Mouse (Mus musculus): Measurements from ENCODE around the gene Cox15.

Gene Cox15

GRCm38 (mm10) chr19:43752489-43753225 lies at the start of gene Cox15, which contains the start of gene Cutc:
Cox15 (minus strand) TSS chr19:43753000.
Cutc (plus strand) TSS chr19:43752996.
- peak; percentile 98 for DNase-seq (ENCODE audit: inconsistent ontology term)

- no peak for DNase-seq (ENCODE audit: inconsistent ontology term)
These were observed 48.7 kb upstream of the Cox15 start for GRCm38 (mm10) chr19:43801427-43802051.

GRCm38 (mm10) chr19:43797216-43797615 lies 44.4 kb upstream of the Cox15 start:
- no peak for DNase-seq (ENCODE audit: inconsistent ontology term)

- no peak for DNase-seq (ENCODE audit: inconsistent ontology term)
These were observed 42.7 kb upstream of the Cox15 start for GRCm38 (mm10) chr19:43795511-43795910.

- DNase-seq (ENCODE audit: inconsistent ontology term): no peak
These were observed 41.2 kb upstream of the Cox15 start for GRCm38 (mm10) chr19:43793951-43794350.

- DNase-seq (ENCODE audit: inconsistent ontology term): no peak
These were observed 39.7 kb upstream of the Cox15 start for GRCm38 (mm10) chr19:43792537-43792936.

GRCm38 (mm10) chr19:43789817-43790216 lies 37.0 kb upstream of the Cox15 start:
- no peak for DNase-seq (ENCODE audit: inconsistent ontology term)

GRCm38 (mm10) chr19:43786249-43787026 lies 33.6 kb upstream of the Cox15 start:
- DNase-seq (ENCODE audit: inconsistent ontology term): no peak

GRCm38 (mm10) chr19:43784761-43785160 lies 32.0 kb upstream of the Cox15 start:
- no peak for DNase-seq (ENCODE audit: inconsistent ontology term)

- DNase-seq (ENCODE audit: inconsistent ontology term): no peak
These were observed 29.2 kb upstream of the Cox15 start, which contains the start of gene Abcc2 for GRCm38 (mm10) chr19:43781980-43782379. Abcc2 (plus strand) TSS chr19:43782192.

GRCm38 (mm10) chr19:43780391-43780790 lies 27.6 kb upstream of the Cox15 start:
- no peak for DNase-seq (ENCODE audit: inconsistent ontology term)

GRCm38 (mm10) chr19:43777308-43777707 lies 24.5 kb upstream of the Cox15 start:
- no peak for DNase-seq (ENCODE audit: inconsistent ontology term)

- DNase-seq (ENCODE audit: inconsistent ontology term): no peak
These were observed 23.8 kb upstream of the Cox15 start for GRCm38 (mm10) chr19:43776561-43776960.

- no peak for DNase-seq (ENCODE audit: inconsistent ontology term)
These were observed 22.6 kb upstream of the Cox15 start for GRCm38 (mm10) chr19:43775433-43775832.

GRCm38 (mm10) chr19:43772311-43772710 lies 19.5 kb upstream of the Cox15 start:
- no peak for DNase-seq (ENCODE audit: inconsistent ontology term)

- DNase-seq (ENCODE audit: inconsistent ontology term): no peak
These were observed 18.7 kb upstream of the Cox15 start for GRCm38 (mm10) chr19:43771499-43771969.

GRCm38 (mm10) chr19:43770584-43770983 lies 17.8 kb upstream of the Cox15 start:
- DNase-seq (ENCODE audit: inconsistent ontology term): no peak

- peak; percentile 36 for DNase-seq (ENCODE audit: inconsistent ontology term)
These were observed 16.7 kb upstream of the Cox15 start for GRCm38 (mm10) chr19:43769366-43769960.

- no peak for DNase-seq (ENCODE audit: inconsistent ontology term)
These were observed 14.9 kb upstream of the Cox15 start for GRCm38 (mm10) chr19:43767549-43768322.

GRCm38 (mm10) chr19:43766451-43766850 lies 13.7 kb upstream of the Cox15 start:
- no peak for DNase-seq (ENCODE audit: inconsistent ontology term)

GRCm38 (mm10) chr19:43762410-43762809 lies 9.6 kb upstream of the Cox15 start:
- DNase-seq (ENCODE audit: inconsistent ontology term): no peak
